Mouse (Mus musculus) neutrophil, adult 5-6 weeks (primary cell): ENCODE data around the gene Abcc5. TPM values are rescaled to one million over a fixed set of nuclear protein-coding genes. Genes with fewer than 3 reads are reported as not detected.
A peak's percentile ranks its signal among the peaks of the same experiment; 100 is the strongest.
"Not testable (repeated sequence)": the region's sequence is repeated elsewhere in the genome, so short reads cannot be mapped to it uniquely, and the experiment has no call there.

Source experiments
- ATAC-seq: fragments of 151-379, 151-347 bp; 2 replicates; pipeline ENCODE4 v1.8.0; 2017; ENCODE audit warnings: mild to moderate bottlenecking, moderate TSS enrichment; ENCODE audit not compliant: insufficient number of reproducible peaks, poor library complexity, low FRiP score, severe bottlenecking; ENCODE audit errors: extremely low read depth
- total RNA-seq: library from RNA; stranded (forward); fragments of 200-1000 nt; gene quantifications from 2 replicates; pipeline ENCODE4 v1.2.3, GENCODE M21; 2017

Gene Abcc5
- total RNA-seq = 23.8 and 24.0 TPM in 2 replicates

- peak; percentile 89 for ATAC-seq
These were observed at the start of gene Abcc5 for GRCm38 (mm10) chr16:20425855-20426598. Gene Abcc5, minus strand, starts transcription at chr16:20426394.

- ATAC-seq = no peak
These were observed 49.1 kb upstream of the Abcc5 start for GRCm38 (mm10) chr16:20475335-20475734.

GRCm38 (mm10) chr16:20474786-20475185, 48.6 kb upstream of the Abcc5 start:
- no peak for ATAC-seq

- no peak for ATAC-seq
These were observed 48.0 kb upstream of the Abcc5 start for GRCm38 (mm10) chr16:20474211-20474610.

- no peak for ATAC-seq
These were observed 47.6 kb upstream of the Abcc5 start for GRCm38 (mm10) chr16:20473748-20474147.

- no peak for ATAC-seq
These were observed 45.5 kb upstream of the Abcc5 start for GRCm38 (mm10) chr16:20471686-20472085.

GRCm38 (mm10) chr16:20470981-20471380, 44.8 kb upstream of the Abcc5 start:
- ATAC-seq = no peak

GRCm38 (mm10) chr16:20464725-20465124, 38.5 kb upstream of the Abcc5 start:
- no peak for ATAC-seq

GRCm38 (mm10) chr16:20458736-20459135, 32.5 kb upstream of the Abcc5 start:
- ATAC-seq = not testable (repeated sequence)

- ATAC-seq = no peak
These were observed 29.9 kb upstream of the Abcc5 start for GRCm38 (mm10) chr16:20456106-20456505.

- ATAC-seq = no peak
These were observed 28.0 kb upstream of the Abcc5 start for GRCm38 (mm10) chr16:20454155-20454654.

GRCm38 (mm10) chr16:20451774-20452173, 25.6 kb upstream of the Abcc5 start:
- ATAC-seq = no peak

- ATAC-seq = no peak
These were observed 19.7 kb upstream of the Abcc5 start for GRCm38 (mm10) chr16:20445871-20446270.

GRCm38 (mm10) chr16:20444831-20445388, 18.7 kb upstream of the Abcc5 start:
- no peak for ATAC-seq

GRCm38 (mm10) chr16:20442871-20443270, 16.7 kb upstream of the Abcc5 start:
- ATAC-seq = no peak

- no peak for ATAC-seq
These were observed 12.7 kb upstream of the Abcc5 start for GRCm38 (mm10) chr16:20438673-20439415.

GRCm38 (mm10) chr16:20438046-20438445, 11.9 kb upstream of the Abcc5 start:
- ATAC-seq = not testable (repeated sequence)

GRCm38 (mm10) chr16:20436281-20436680, 10.1 kb upstream of the Abcc5 start:
- ATAC-seq = no peak

GRCm38 (mm10) chr16:20429328-20429727, 3.1 kb upstream of the Abcc5 start:
- no peak for ATAC-seq

GRCm38 (mm10) chr16:20427566-20427965, 1.4 kb upstream of the Abcc5 start:
- no peak for ATAC-seq
